Mouse (Mus musculus) embryonic facial prominence, embryonic 11.5 days (tissue): ENCODE measurements around the gene Olfr653. TPM values are rescaled to one million over a fixed set of nuclear protein-coding genes. Genes with fewer than 3 reads are reported as not detected.

Experiments used
- ATAC-seq: fragments of 200-750 bp; cut with Nextera tagmentation; replicated peaks from 2 replicates; pipeline ENCODE4 v1.8.0; 2017; ENCODE audit warnings: low read depth; ENCODE audit not compliant: insufficient number of reproducible peaks, low FRiP score, low TSS enrichment
- DNase-seq: peaks from one replicate; pipeline ENCODE4 v3.0.0-alpha.2; 2015; ENCODE audit warnings: low spot score
- H3K27ac ChIP-seq: fragments of 300-500 bp; sonication (generic); replicated peaks from 2 replicates; pipeline ENCODE4 v1.5.1; 2014; ENCODE audit warnings: mild to moderate bottlenecking, low read depth, low read length, control low read depth
- H3K27me3 ChIP-seq: fragments of 300-500 bp; sonication (generic); 2 replicates; pipeline ENCODE4 v1.6.1; 2014; ENCODE audit warnings: mild to moderate bottlenecking, low read length, moderate library complexity, mixed read lengths; ENCODE audit not compliant: control insufficient read depth, insufficient read depth
- H3K36me3 ChIP-seq: fragments of 300-500 bp; sonication (generic); replicated peaks from 2 replicates; pipeline ENCODE4 v1.6.1; 2014; ENCODE audit warnings: low read depth, mild to moderate bottlenecking, low read length, moderate library complexity, mixed read lengths; ENCODE audit not compliant: control insufficient read depth, insufficient read depth
- H3K4me1 ChIP-seq: fragments of 300-500 bp; sonication (generic); 2 replicates; pipeline ENCODE4 v1.6.1; 2014; ENCODE audit warnings: low read length, mixed read lengths; ENCODE audit not compliant: control insufficient read depth, insufficient read depth
- H3K4me2 ChIP-seq: fragments of 300-500 bp; sonication (generic); 2 replicates; pipeline ENCODE4 v1.6.1; 2014; ENCODE audit warnings: low read depth, mild to moderate bottlenecking, control low read depth, low read length, moderate library complexity
- H3K4me3 ChIP-seq: fragments of 300-500 bp; sonication (generic); 2 replicates; pipeline ENCODE4 v1.5.1; 2014; ENCODE audit warnings: low read depth, low read length, control low read depth
- H3K9ac ChIP-seq: fragments of 300-500 bp; sonication (generic); replicated peaks from 2 replicates; pipeline ENCODE4 v1.6.1; 2014; ENCODE audit warnings: mild to moderate bottlenecking, control low read depth, low read length
- H3K9me3 ChIP-seq: fragments of 300-500 bp; sonication (generic); replicated peaks from 2 replicates; pipeline ENCODE4 v1.6.1; 2016; ENCODE audit warnings: mild to moderate bottlenecking, low read length, inconsistent platforms, mixed read lengths; ENCODE audit not compliant: control insufficient read depth
- WGBS: fragments of 180-500 bp; shearing (Covaris S2); extraction: QIAGEN DNeasy Blood & Tissue Kit; methylation state at CpG from one replicate; pipeline ENCODE4 v1.1.7; 2014; 5-methylcytosine and 5-hydroxymethylcytosine counted together
- polyA plus RNA-seq: library from polyadenylated mRNA; unstranded; fragments of >200 nt; fragmentation: Nextera tagmentation; extraction: Ambion mirVana; gene quantifications from 2 replicates; pipeline ENCODE4 v1.2.1, GENCODE M21; 2014

The Olfr653 gene
- polyA plus RNA-seq, 1 experiment from 2014 or later, result not detected

DNA sequence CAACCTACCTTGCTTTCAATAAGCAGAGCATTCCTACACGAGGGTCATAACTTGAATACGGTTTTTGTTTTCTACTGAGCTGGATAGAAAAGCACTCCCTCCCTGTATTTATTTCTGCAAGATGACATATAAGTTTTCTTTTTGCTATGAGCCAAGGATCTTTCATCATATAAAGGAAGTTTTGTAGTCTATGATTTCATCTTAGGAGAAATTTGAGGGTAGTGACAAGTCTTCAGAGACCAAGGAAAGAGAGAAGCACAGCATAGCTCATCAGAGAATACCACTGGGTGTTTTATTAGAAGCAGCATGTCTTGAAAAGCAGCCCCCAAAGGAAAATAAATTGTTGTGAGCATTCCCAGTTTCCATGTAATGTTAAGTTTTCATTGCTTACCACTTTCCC is 24.6 kb downstream of the Olfr653 start, which contains the start of gene Olfr655:
TSS of gene Olfr655 (minus strand) at position 101 of the 400 bp plus-strand sequence.
- 81% methylated on average over 2 of the region's 2 CpGs for WGBS
- H3K4me3 ChIP-seq, result no peak within 1 kb of the TSS
- no peak within 1 kb of the TSS for H3K9ac ChIP-seq
- ATAC-seq (no peak), DNase-seq (no peak)
- H3K27me3 ChIP-seq, result no peaks in the 10 kb centered on the region
- H3K36me3 ChIP-seq, result no peaks in the 10 kb centered on the region
- H3K27ac ChIP-seq, result no peak within 1 kb of the TSS
- H3K9me3 ChIP-seq, result no peaks in the 10 kb centered on the region
- no peaks in the 10 kb centered on the region for H3K4me1 ChIP-seq
- no peak within 1 kb of the TSS for H3K4me2 ChIP-seq

DNA sequence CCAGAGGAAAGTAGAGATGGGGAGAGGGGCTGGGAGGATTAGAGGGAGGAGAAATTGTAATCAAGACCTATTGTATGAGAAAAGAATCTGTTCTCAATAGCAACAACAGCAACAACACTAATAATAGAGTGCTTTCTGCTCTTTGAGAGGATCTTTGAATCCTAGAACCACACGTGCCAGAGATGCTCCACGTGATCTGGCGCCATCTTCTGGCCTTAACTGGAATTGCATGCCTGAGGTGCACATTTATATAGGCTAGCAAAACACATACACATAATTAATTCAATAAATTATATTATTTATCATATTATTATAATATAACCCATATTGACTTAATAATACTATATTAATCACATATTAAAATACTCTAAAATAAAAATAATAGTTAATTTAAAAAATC is 26.1 kb downstream of the Olfr653 start:
- Histone ChIP-seq H3K4me3 (no peak overlapping the region), H3K27me3 (no peaks in the 10 kb centered on the region), H3K36me3 (no peaks in the 10 kb centered on the region), H3K27ac (no peak overlapping the region), H3K4me2 (no peak overlapping the region), H3K9me3 (no peaks in the 10 kb centered on the region), H3K9ac (no peak overlapping the region), H3K4me1 (no peaks in the 10 kb centered on the region)
- DNase-seq, result peak; percentile 55
- 1% methylated on average over 3 of the region's 3 CpGs for WGBS
- no peak for ATAC-seq

DNA sequence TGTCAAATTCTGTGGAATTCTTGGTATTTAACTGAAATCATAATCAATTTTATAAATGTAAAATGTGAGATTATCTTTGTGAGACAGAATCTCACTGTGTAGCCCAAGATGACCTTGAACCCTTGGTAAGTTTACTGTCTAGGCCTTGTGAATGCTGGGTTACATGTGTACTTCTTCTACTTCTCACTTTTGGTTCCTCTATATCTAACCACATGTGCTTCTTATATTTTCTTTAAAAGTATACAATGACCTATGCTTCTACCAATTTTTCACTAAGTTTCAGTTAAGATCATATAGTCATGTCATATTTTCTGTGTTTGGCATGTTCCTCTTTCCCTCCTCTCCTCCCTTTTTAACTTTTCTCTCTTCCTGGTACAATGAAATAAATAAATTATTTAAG is 27.6 kb downstream of the Olfr653 start:
- ATAC-seq (no peak), DNase-seq (no peak)
- H3K4me1 ChIP-seq, result no peaks in the 10 kb centered on the region

DNA sequence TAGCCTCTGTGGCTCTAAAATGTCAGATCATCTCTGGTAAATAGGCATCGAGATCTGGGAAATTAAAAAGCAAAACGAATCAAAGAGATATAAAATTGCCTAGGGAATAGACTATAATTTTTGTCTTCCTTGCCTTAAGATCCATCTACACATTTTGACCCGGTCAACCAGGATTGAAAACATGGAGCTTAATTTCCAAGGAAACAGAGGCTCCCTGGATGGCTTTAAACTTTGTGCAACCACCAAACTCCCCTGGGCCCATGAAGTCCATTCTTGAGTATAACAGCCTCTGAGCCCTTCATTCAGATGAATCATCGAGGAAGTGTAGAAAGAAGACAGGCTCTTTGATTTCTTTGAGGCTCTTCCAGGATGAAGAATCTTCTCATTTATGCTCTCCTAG is 36.5 kb downstream of the Olfr653 start, which contains the start of gene Olfr656:
TSS of gene Olfr656 (plus strand) at position 301 of the 400 bp plus-strand sequence.
- Histone ChIP-seq H3K4me3 (no peak within 1 kb of the TSS), H3K27ac (no peak within 1 kb of the TSS), H3K36me3 (no peaks in the 10 kb centered on the region), H3K9me3 (no peaks in the 10 kb centered on the region), H3K4me2 (no peak within 1 kb of the TSS), H3K9ac (no peak within 1 kb of the TSS), H3K4me1 (no peaks in the 10 kb centered on the region), H3K27me3 (no peaks in the 10 kb centered on the region)
- 77% methylated on average over 4 of the region's 4 CpGs for WGBS
- ATAC-seq (no peak), DNase-seq (no peak)

More for the DNA sequence above, 27.6 kb downstream of the Olfr653 start:
- H3K36me3 ChIP-seq, result no peaks in the 10 kb centered on the region
- H3K4me3 ChIP-seq, result no peak overlapping the region
- no peaks in the 10 kb centered on the region for H3K9me3 ChIP-seq
- no peak overlapping the region for H3K27ac ChIP-seq
- H3K4me2 ChIP-seq, result no peak overlapping the region
- no peaks in the 10 kb centered on the region for H3K27me3 ChIP-seq
- no peak overlapping the region for H3K9ac ChIP-seq

DNA sequence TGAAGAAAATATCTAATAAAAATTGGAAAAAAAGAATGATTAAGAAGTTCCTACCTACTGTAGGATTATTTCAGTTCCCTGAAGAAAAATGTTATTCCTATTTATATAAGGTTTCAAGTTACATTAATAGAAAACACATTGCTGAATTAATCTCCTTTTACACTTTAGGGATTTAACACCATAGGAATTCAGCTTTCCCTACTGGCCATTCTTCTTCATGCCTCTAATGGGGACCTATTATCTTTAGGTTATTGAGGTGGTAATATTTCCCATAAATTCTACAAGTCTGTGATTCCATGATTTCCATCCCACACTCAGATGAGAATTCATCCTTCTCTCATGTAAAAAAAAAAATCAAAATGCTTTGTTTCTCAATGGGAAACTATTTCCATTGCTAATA is 47.4 kb downstream of the Olfr653 start, which contains the start of gene Olfr657:
TSS of gene Olfr657 (plus strand) at position 301 of the 400 bp plus-strand sequence.
- Histone ChIP-seq H3K4me2 (no peak within 1 kb of the TSS), H3K9ac (no peak within 1 kb of the TSS), H3K36me3 (no peaks in the 10 kb centered on the region), H3K4me3 (no peak within 1 kb of the TSS), H3K9me3 (no peaks in the 10 kb centered on the region), H3K4me1 (no peaks in the 10 kb centered on the region), H3K27ac (no peak within 1 kb of the TSS), H3K27me3 (no peaks in the 10 kb centered on the region)
- no peak for ATAC-seq
- DNase-seq, result no peak

Other genes with a start within 250 kb of the Olfr653 start
- gene Trim34b, start 247.8 kb upstream of the Olfr653 start, polyA plus RNA-seq, result not detected in 2 replicates
- gene Trim12c, start 224.0 kb upstream of the Olfr653 start, polyA plus RNA-seq, result 1.0 and 1.2 TPM in 2 replicates
- gene Trim30b, start 207.4 kb upstream of the Olfr653 start, polyA plus RNA-seq, result not detected in 2 replicates
- not detected in 2 replicates for gene Trim30c, start 176.5 kb upstream of the Olfr653 start, polyA plus RNA-seq
- 0.50 and 1.3 TPM in 2 replicates for gene Trim30a, start 112.1 kb upstream of the Olfr653 start, polyA plus RNA-seq
- 0.25 and 0.31 TPM in 2 replicates for gene Trim30d, start 69.5 kb upstream of the Olfr653 start, polyA plus RNA-seq
- not detected in 2 replicates for gene Olfr651, start 27.2 kb upstream of the Olfr653 start, polyA plus RNA-seq
- gene Olfr652, start 16.4 kb upstream of the Olfr653 start, polyA plus RNA-seq, result not detected in 2 replicates
- not detected in 2 replicates for gene Olfr654, start 9.7 kb downstream of the Olfr653 start, polyA plus RNA-seq
- gene Olfr655, start 24.5 kb downstream of the Olfr653 start, polyA plus RNA-seq, result not detected in 2 replicates
- gene Olfr656, start 36.6 kb downstream of the Olfr653 start, polyA plus RNA-seq, result not detected in 2 replicates
- not detected in 2 replicates for gene Olfr657, start 47.5 kb downstream of the Olfr653 start, polyA plus RNA-seq
- gene Olfr658, start 70.0 kb downstream of the Olfr653 start, polyA plus RNA-seq, result not detected in 2 replicates
- gene Olfr659, start 89.4 kb downstream of the Olfr653 start, polyA plus RNA-seq, result not detected in 2 replicates
- not detected in 2 replicates for gene Olfr661, start 109.2 kb downstream of the Olfr653 start, polyA plus RNA-seq
- not detected in 2 replicates for gene Usp17le, start 200.2 kb downstream of the Olfr653 start, polyA plus RNA-seq